Mouse (Mus musculus) embryo, embryonic 11 days (tissue): ENCODE measurements around the gene Slc10a2.
A peak's percentile ranks its signal among the peaks of the same experiment; 100 is the strongest.
"Not testable (repeated sequence)": the region's sequence is repeated elsewhere in the genome, so short reads cannot be mapped to it uniquely, and the experiment has no call there.

Source experiments
- DNase-seq: peaks from one replicate; pipeline ENCODE4 v3.0.0-alpha.2; 2015

The Slc10a2 gene

DNA sequence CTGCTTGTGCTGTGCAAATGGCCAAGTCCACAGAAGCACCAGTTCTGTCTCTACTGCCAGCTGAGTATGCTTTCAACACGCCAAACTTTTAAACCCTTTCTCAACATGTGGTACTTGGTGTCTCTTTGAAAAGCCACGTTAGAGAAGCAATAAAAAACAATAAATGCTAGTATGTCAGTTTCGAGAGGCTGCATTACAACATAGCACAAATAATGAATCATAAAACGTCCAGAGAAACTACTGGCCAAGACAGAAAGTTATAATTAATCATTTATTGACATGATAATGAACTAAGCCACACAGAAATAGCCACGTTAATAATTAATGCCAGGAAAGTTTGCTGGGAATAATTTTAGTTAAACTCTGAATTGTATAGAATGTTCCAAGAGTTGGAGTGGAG lies at the start of gene Slc10a2:
Gene Slc10a2, minus strand, starts transcription at position 166 of the 400 bp plus-strand sequence.
- no peak for DNase-seq

- DNase-seq = no peak
These were observed 24.2 kb upstream of the Slc10a2 start for GRCm38 (mm10) chr8:5129322-5129829.

DNA sequence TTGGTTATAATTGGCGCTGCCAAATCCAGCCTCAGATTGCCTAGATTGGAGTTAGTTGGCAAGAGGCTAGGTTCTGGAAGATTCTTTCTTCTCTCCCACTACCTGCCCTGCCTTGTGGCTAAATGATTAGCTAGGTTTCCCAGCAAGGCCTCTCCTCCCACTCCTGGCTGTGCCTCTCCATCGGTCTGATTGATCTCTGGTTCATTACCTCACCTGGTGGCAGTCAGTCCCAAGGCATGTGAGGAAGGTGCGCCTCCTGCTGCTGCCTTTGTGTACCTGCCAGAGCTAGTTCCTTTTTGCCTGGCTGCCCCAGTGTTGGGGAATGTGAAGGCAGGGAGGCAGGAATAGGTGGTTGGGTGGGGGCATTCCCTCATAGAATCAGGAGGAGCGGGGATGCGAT lies 1.7 kb upstream of the Slc10a2 start:
- DNase-seq = no peak

GRCm38 (mm10) chr8:5095392-5095791 lies 9.8 kb downstream of the Slc10a2 start:
- DNase-seq = no peak

GRCm38 (mm10) chr8:5093991-5094390 lies 11.2 kb downstream of the Slc10a2 start:
- not testable (repeated sequence) for DNase-seq

- no peak for DNase-seq
These were observed 31.4 kb downstream of the Slc10a2 start for GRCm38 (mm10) chr8:5073654-5074293.

DNA sequence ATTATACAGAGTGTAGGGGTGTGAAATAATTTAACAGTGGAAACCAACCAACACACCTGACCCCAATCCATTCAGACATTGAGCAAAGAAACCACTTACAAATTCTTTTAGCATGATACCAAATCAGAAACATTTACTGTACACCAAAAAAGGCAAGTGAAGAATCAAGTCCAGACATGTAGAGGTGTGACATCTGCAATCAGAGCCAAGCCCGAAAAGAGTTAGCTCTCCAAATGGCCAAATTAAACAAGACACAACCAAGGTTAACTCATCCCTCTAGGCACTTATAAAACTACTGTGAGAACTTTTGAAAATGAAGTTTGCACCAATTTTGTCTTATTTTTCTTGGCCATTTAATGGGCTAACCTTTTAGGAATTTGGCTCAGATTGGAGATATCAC lies 46.3 kb downstream of the Slc10a2 start:
- no peak for DNase-seq

GRCm38 (mm10) chr8:5044361-5044900 lies 60.7 kb downstream of the Slc10a2 start:
- not testable (repeated sequence) for DNase-seq

DNA sequence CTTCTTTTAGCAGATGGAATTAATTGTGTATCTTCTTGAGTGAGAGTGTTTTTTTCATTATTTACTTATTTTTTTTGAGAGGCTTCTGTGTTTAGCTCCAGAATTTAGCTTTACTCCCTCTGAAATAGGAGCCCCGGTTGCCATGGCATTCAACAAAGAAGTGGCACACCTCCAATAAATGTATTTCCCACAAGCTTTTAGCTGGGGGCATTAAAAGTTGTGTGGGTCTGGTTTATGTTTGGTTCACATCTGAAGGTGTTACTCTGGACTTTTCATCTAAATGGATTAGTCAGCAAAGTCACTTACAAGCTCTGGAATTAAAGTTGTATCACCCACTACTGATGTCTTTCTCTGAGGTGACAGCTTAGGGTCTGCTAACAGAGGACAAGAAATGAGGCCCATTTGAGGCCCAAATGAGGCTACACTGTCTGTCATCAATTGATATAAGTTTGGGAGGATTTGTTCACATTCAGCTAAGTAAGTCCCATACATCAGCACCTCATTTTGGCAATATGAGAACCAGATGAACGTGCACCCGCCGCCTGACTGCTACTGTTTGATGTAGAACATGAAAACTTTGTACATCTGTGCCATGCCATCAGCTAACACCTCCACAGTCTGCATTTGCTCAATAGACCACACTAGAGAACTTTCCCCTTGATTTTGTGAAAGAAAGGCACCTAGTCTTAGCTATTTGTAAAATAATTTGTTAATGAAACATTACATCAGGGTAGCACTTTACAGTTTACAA lies 66.2 kb downstream of the Slc10a2 start:
- DNase-seq = peak; percentile 12
